Mouse (Mus musculus): ENCODE measurements around the gene Clip3. TPM values are rescaled to one million over a fixed set of nuclear protein-coding genes. Genes with fewer than 3 reads are reported as not detected.
A peak's percentile ranks its signal among the peaks of the same experiment; 100 is the strongest.

The Clip3 gene
- polyA plus RNA-seq, 1 experiment from 2014 or later = 113 TPM

DNA sequence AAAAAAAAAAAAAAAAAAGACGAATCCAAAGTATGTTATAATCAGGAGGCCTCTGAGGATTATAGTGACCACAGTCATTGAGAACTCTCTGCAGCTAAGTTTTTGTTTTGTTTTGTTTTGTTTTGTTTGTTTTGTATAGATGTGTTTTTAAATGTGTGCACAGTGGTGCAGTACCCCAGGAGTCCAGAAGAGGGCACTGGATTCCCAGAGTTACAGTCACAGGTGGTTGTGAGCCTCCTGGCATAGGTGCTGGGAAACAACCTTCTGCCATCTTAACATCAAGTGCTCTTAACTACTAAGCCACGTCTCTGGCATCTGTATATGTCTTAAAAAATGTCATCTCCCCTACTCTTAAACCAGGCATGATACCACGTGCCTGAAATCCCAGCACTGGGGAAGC is 9.4 kb downstream of the Clip3 start:
- Histone ChIP-seq H3K4me1 (replicated peaks) (no peaks in the 10 kb centered on the region), H3K27ac (replicated peaks) (no peak overlapping the region), H3K4me3 (no peak overlapping the region), H3K4me2 (no peak overlapping the region), H3K36me3 (peaks cover 90% of the 10 kb centered on the region), H3K9me3 (no peaks in the 10 kb centered on the region), H3K27me3 (no peaks in the 10 kb centered on the region), H3K9ac (no peak overlapping the region)
- 61% methylated on average over 3 of the region's 3 CpGs for WGBS
- no peak for ATAC-seq (ENCODE audit: low read depth)

DNA sequence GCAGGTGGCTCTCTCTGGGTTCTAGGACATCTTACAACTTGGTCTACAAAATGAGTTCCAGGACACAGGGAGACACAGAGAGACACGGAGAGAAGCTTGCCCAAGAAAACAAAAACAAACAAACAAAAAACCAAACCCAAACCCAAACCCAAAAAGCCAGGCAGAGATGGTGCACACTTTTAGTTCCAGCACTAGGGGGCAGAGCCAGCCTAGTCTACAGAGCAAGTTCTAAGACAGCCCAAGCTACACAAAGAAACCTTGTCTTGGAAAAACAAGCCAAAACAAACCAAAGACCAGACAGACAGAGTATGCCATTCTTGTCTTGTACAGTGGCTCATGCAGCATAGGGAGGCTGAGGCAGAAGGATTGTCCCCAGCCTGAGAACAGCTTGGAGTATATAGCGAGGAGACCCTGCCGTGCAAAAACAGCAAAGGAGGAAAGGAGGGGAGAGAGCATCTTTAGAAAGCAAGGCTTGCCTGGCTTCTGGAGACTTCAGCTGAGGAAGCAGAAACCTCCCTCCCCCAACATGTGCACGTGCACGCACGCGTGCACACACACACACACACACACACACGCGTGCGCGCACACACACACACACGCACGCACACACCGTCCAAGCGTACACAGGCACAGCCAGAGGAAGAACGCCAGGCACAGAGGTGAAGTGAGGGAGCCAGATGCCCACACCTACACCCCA is 14.7 kb downstream of the Clip3 start:
- no peak for ATAC-seq (ENCODE audit: low read depth)
- no peak overlapping the region for H3K4me2 ChIP-seq
- H3K27me3 ChIP-seq = no peaks in the 10 kb centered on the region
- peaks cover 64% of the 10 kb centered on the region for H3K36me3 ChIP-seq
- H3K9me3 ChIP-seq = no peaks in the 10 kb centered on the region
- H3K27ac ChIP-seq (replicated peaks) = no peak overlapping the region
- WGBS = 89% methylated on average over 16 of the region's 16 CpGs
- H3K4me1 ChIP-seq (replicated peaks) = peaks cover 24% of the 10 kb centered on the region
- no peak overlapping the region for H3K4me3 ChIP-seq
- no peak overlapping the region; the same call in 1 of the 2 replicates for H3K9ac ChIP-seq

DNA sequence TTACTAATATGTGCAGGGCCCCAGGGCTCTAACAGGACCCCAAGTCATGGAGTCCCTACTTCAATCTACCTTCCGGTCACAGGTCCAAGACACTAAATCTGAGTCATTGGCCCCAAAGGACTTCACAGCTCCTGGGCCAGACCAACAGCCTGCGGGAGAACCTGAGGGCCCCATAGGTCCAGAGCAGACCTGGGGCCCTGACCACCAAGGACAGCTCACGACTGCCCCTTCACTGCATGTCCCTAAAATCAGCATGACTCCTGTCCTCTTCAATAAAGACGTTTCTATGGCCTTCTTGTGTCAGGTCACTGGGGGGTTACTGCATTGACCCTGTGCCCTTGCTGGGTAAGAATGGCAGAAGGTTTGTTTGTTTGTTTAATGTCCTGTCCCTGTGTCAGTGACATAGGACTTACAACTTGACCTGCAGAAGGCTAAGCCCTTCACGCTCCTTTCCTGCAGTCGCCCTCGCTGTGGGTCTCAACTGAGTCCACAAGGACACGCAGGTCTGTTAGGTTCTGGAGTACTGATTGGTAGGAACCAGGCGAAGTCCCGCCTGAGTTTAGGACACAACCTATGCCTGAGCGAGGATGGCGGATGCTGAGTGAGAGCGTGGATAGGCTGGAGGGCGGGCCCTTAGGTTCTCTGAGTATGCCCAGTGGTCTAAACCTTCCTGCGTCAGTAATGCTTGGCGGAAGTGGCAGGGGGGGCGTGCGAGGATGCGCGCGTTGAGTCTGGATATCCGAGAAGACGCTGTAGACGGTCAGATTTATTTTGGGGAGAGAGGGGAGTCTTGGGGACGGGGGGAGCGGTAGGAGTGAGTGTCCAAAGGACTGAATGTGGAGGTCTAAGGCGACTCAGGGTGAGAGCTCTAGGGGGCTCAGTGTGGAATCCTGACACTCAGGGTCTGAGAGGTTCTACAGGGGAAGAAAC is 16.8 kb downstream of the Clip3 start, which contains the start of gene Alkbh6:
TSS of gene Alkbh6 (plus strand) at position 642 of the 930 bp plus-strand sequence.
- H3K27ac ChIP-seq (replicated peaks) = peak within 1 kb of the TSS; percentile 84
- peaks cover 24% of the 10 kb centered on the region for H3K4me1 ChIP-seq (replicated peaks)
- H3K4me2 ChIP-seq = peak within 1 kb of the TSS; percentile 91
- H3K9me3 ChIP-seq = no peaks in the 10 kb centered on the region
- 3% methylated on average over 27 of the region's 27 CpGs for WGBS
- peak within 1 kb of the TSS; percentile 81 for H3K9ac ChIP-seq
- peak within 1 kb of the TSS; percentile 68 for H3K4me3 ChIP-seq
- H3K27me3 ChIP-seq = no peaks in the 10 kb centered on the region
- H3K36me3 ChIP-seq = peaks cover 63% of the 10 kb centered on the region
- ATAC-seq (ENCODE audit: low read depth) = peak; percentile 99

DNA sequence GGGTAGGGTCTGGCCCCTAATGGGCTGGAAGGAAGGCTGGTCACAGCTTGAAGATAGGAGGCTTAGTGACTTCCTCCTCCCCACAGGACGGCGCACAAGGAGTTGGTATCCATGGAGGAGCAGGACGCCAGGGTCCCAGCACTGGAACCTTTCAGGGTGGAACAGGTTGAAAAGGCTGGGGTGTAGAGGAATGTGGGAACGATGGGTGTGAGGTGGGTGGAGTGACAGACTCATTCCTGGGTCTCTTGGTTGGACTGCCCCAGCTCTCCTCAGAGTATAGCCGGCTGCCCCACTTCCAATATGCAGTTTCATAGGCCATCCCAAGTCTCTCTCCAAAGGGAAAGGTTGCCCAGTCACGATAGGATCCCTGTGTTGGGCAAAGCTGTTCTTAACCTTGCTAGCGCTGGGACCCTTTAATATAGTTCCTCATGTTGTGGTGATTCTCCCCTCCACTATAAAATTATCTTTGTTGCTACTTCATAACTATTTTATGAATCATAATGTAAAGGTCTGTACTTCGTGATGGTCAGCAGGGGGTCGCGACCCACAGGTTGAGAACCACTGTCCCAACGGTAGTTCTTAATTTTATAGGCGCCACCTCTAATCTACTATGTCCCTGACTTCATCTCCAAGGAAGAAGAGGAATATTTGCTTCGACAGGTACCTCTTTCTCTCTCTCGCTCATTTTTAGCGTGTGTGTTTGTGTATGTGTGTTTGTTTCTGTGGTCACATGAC is 18.0 kb downstream of the Clip3 start:
- no peak for ATAC-seq (ENCODE audit: low read depth)
- peak overlapping the region; percentile 91 for H3K4me2 ChIP-seq
- H3K4me1 ChIP-seq (replicated peaks) = peaks cover 28% of the 10 kb centered on the region
- H3K27me3 ChIP-seq = no peaks in the 10 kb centered on the region
- H3K27ac ChIP-seq (replicated peaks) = no peak overlapping the region
- H3K36me3 ChIP-seq = peaks cover 60% of the 10 kb centered on the region
- peak overlapping the region; percentile 81 for H3K9ac ChIP-seq
- H3K9me3 ChIP-seq = no peaks in the 10 kb centered on the region
- H3K4me3 ChIP-seq = peak overlapping the region; percentile 68
- 66% methylated on average over 15 of the region's 15 CpGs for WGBS

DNA sequence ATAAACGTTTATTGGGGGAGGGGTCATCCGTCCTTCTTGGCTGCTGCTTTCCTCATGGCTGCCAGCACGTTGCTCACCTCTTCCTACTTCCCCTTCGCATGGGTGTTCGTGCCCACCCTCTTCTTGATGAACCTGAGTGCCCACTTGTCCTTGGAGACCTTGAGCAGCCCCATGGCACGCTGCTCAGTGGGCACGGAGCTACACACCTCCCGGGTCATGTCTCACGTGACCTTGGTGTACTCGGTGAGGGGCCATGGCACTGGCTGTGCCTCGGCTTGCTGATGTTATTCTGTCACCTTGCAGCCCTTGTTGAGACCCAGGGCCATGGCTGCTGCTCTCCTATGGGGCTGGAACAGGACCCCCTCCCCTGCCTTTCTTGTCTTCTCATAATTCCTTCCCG is 18.6 kb downstream of the Clip3 start:
- peak overlapping the region; percentile 91 for H3K4me2 ChIP-seq
- no peak overlapping the region for H3K9ac ChIP-seq
- H3K36me3 ChIP-seq = peaks cover 58% of the 10 kb centered on the region
- H3K27ac ChIP-seq (replicated peaks) = no peak overlapping the region
- H3K9me3 ChIP-seq = no peaks in the 10 kb centered on the region
- H3K4me1 ChIP-seq (replicated peaks) = peaks cover 30% of the 10 kb centered on the region
- 90% methylated on average over 12 of the region's 12 CpGs for WGBS
- H3K27me3 ChIP-seq = no peaks in the 10 kb centered on the region
- peak overlapping the region; percentile 68; the same call in 1 of the 2 replicates for H3K4me3 ChIP-seq
- no peak for ATAC-seq (ENCODE audit: low read depth)

DNA sequence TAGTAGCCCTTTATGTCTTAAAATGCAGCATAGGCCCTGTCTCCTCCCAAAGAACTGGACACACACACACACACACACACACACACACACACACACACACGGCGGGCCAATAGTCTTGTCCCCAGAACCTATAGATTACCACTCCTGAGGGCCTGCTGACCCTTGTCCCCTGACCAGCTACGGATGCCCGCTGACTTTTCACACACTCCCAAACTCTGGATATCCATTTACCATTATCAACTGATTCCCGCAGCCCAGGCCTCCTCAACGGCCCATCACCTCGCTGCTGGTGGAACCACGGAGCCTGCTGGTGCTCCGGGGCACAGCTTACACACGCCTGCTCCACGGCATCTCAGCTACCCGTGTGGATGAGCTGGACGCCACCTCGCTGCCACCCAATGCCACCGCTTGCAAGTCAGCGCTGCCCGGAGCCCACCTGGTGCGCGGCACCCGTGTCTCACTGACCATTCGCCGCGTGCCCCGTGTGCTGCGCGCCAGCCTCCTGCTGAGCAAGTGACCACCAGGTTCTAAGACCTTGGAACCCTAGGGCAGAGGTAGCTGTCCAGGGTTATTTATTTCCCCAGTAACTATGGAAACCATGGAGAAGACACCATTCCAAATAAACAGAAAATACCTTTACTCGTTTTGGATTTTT is 22.3 kb downstream of the Clip3 start:
- WGBS = 50% methylated on average over 27 of the region's 27 CpGs
- Histone ChIP-seq H3K27me3 (no peaks in the 10 kb centered on the region), H3K36me3 (peaks cover 50% of the 10 kb centered on the region), H3K27ac (replicated peaks) (no peak overlapping the region), H3K9me3 (no peaks in the 10 kb centered on the region), H3K4me1 (replicated peaks) (peaks cover 22% of the 10 kb centered on the region), H3K4me3 (no peak overlapping the region), H3K4me2 (no peak overlapping the region), H3K9ac (no peak overlapping the region)
- no peak for ATAC-seq (ENCODE audit: low read depth)

DNA sequence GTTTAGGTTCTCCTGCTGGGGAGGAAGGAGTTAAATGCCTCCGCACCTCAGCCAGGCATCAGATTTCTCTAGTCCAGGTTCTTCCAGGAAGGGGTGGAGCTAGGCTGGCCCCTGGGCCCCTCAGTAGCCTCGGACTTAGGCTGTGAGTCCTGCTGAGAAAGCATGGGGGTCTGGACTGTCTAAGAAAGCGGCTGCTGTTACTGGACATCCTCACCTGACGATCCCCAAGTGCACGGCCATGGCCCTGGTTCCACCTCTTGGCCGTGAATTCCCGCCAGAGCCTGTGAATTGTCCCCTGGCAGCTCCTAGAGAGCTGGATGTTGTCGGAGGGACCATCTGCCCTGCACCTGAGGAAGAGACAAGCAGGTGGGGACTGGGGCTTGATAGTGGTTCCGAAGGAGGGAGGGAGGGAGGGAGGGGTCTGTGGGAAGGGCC is 23.2 kb downstream of the Clip3 start, which contains the start of gene Syne4:
TSS of gene Syne4 (plus strand) at position 87 of the 435 bp plus-strand sequence.
- H3K27me3 ChIP-seq = no peaks in the 10 kb centered on the region
- no peak within 1 kb of the TSS for H3K27ac ChIP-seq (replicated peaks)
- no peak for ATAC-seq (ENCODE audit: low read depth)
- peak within 1 kb of the TSS; percentile 23 for H3K4me3 ChIP-seq
- H3K4me2 ChIP-seq = peak within 1 kb of the TSS; percentile 22
- peaks cover 14% of the 10 kb centered on the region for H3K4me1 ChIP-seq (replicated peaks)
- WGBS = 3% methylated on average over 9 of the region's 9 CpGs
- peak within 1 kb of the TSS; percentile 34; the same call in 1 of the 2 replicates for H3K9ac ChIP-seq
- H3K9me3 ChIP-seq = no peaks in the 10 kb centered on the region
- H3K36me3 ChIP-seq = peaks cover 55% of the 10 kb centered on the region

DNA sequence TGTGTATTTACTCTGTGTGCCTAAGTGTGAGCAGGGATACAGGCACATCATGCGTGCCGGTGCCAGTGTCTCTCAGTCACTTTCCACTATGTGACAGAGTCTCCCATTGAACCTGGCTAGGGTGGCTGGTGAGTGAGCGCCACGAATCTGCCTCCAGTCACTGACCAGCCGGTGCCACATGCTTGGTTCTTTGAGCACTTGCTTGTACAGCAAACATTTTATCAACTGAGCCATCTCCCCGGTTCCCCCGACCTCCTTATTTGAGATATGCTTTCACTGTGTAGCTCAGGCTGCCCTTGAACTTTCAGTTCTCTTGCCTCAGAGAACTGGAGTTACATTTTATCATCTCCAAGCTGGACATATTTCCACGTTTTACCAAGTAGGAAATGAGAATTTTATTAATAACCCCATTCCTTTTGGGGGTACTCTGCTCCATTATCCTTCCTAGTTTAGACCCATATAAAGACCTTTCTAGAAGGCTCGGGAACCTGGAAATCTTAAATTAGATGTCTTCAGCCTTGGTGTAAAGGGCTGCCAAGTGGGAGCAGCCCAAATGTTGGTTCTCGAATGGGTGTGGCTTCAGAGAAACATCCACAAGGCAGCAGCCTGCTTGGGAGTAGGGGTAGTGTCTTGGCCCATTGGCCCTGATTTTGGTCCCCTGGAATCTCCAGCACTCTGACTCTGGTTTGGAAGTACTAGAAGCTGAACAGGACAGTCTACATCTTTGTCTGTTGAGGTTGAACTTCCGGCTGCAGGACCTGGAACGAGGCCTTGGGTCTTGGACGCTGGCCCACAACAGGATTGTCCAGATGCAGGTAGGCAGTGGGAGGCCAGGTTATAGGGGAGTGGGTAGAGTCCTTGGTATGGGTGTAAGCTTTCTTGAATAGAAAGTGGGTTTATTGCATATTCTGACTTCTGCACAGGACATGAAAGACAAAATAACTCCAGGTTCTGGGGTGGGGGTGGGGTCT is 24.3 kb downstream of the Clip3 start:
- WGBS = 79% methylated on average over 13 of the region's 13 CpGs
- peaks cover 14% of the 10 kb centered on the region for H3K4me1 ChIP-seq (replicated peaks)
- H3K4me2 ChIP-seq = no peak overlapping the region

DNA sequence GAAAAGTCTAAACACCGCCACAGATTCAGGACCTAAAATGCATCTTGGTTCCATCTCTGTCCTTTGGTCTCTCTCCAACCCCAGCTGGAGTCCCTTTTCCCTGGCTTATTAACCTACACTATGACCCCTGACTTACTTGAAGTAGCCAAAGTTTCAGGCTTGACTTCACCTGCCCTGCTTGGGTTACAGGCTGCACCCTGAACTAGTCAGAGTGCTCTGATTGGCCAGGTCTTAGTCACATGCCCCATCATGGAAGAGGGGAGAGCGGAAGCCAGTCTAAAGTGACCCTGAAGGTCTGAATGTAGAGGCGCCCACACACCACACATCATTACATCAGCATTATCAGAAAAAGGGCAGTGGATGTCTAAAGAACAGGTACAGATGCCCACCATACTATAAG is 26.6 kb downstream of the Clip3 start:
- WGBS = 92% methylated on average over 3 of the region's 3 CpGs
- no peaks in the 10 kb centered on the region for H3K9me3 ChIP-seq
- H3K36me3 ChIP-seq = peaks cover 28% of the 10 kb centered on the region; the same call in 1 of the 2 replicates
- H3K27ac ChIP-seq (replicated peaks) = no peak overlapping the region
- no peak overlapping the region for H3K4me2 ChIP-seq
- no peak overlapping the region for H3K4me3 ChIP-seq
- no peak for ATAC-seq (ENCODE audit: low read depth)
- H3K9ac ChIP-seq = no peak overlapping the region
- H3K4me1 ChIP-seq (replicated peaks) = peaks cover 29% of the 10 kb centered on the region
- no peaks in the 10 kb centered on the region for H3K27me3 ChIP-seq

More for the DNA sequence above, 24.3 kb downstream of the Clip3 start:
- Histone ChIP-seq H3K4me3 (no peak overlapping the region), H3K9me3 (no peaks in the 10 kb centered on the region), H3K9ac (no peak overlapping the region), H3K27ac (replicated peaks) (no peak overlapping the region), H3K27me3 (no peaks in the 10 kb centered on the region), H3K36me3 (peaks cover 50% of the 10 kb centered on the region)
- no peak for ATAC-seq (ENCODE audit: low read depth)

DNA sequence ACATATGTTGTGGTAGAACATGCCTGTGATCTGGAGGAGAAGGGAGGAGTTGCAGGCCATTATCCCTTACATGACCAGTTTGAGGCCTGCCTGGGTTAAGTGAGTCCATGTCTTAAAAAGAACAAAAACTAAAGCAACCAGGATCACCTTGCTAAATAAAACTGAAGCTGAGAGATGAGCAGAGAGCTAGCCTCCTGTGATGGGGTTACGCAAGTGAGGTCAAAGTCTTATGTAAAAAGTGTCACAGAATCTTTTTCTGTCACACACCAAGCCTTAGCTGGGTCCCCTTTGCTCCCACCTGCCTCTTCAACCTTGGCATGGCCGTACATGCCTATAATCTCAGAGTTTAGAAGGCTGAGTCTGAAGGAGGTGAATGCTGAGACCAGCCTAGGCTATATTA is 29.4 kb downstream of the Clip3 start:
- no peak for ATAC-seq (ENCODE audit: low read depth)
- Histone ChIP-seq H3K27ac (replicated peaks) (no peak overlapping the region), H3K4me2 (peak overlapping the region; percentile 78), H3K9ac (peak overlapping the region; percentile 92), H3K4me1 (replicated peaks) (peaks cover 24% of the 10 kb centered on the region), H3K36me3 (0 out of 2 replicates have a peak, but pooled peaks cover 21% of the 10 kb centered on the region), H3K27me3 (peaks cover 5% of the 10 kb centered on the region; the same call in 1 of the 2 replicates), H3K9me3 (no peaks in the 10 kb centered on the region), H3K4me3 (peak overlapping the region; percentile 89)
- WGBS = 82% methylated on average over 2 of the region's 2 CpGs

All from neural tube, embryonic 13.5 days (tissue).